Mouse (Mus musculus) hindbrain, embryonic 11.5 days (tissue): ENCODE measurements around the gene Ly6g5c. TPM values are rescaled to one million over a fixed set of nuclear protein-coding genes. Genes with fewer than 3 reads are reported as not detected.

Experiments used
- ATAC-seq: fragments of 200-750 bp; cut with Nextera tagmentation; 2 replicates; pipeline ENCODE4 v1.8.0; 2017; ENCODE audit warnings: mild to moderate bottlenecking, moderate TSS enrichment, moderate library complexity; ENCODE audit not compliant: low FRiP score
- DNase-seq: peaks from one replicate; pipeline ENCODE4 v3.0.0-alpha.2; 2015; ENCODE audit warnings: low spot score
- H3K27ac ChIP-seq: fragments of 300-500 bp; sonication (generic); 2 replicates; pipeline ENCODE4 v1.5.1; 2014; ENCODE audit warnings: mild to moderate bottlenecking, low read depth, low read length
- H3K27me3 ChIP-seq: fragments of 300-500 bp; sonication (generic); 2 replicates; pipeline ENCODE4 v1.6.1; 2014; ENCODE audit warnings: mild to moderate bottlenecking, low read length, moderate library complexity, mixed read lengths; ENCODE audit not compliant: control insufficient read depth, insufficient read depth
- H3K36me3 ChIP-seq: fragments of 300-500 bp; sonication (generic); 2 replicates; pipeline ENCODE4 v1.6.1; 2014; ENCODE audit warnings: mild to moderate bottlenecking, low read length, moderate library complexity, mixed read lengths; ENCODE audit not compliant: control insufficient read depth, insufficient read depth
- H3K4me1 ChIP-seq: fragments of 300-500 bp; sonication (generic); replicated peaks from 2 replicates; pipeline ENCODE4 v1.6.1; 2014; ENCODE audit warnings: low read length, mixed read lengths; ENCODE audit not compliant: control insufficient read depth, insufficient read depth
- H3K4me2 ChIP-seq: fragments of 300-500 bp; sonication (generic); replicated peaks from 2 replicates; pipeline ENCODE4 v1.6.1; 2014; ENCODE audit warnings: mild to moderate bottlenecking, low read depth, low read length
- H3K4me3 ChIP-seq: fragments of 300-500 bp; sonication (generic); 2 replicates; pipeline ENCODE4 v1.5.1; 2014; ENCODE audit warnings: low read depth, low read length
- H3K9ac ChIP-seq: fragments of 300-500 bp; sonication (generic); 2 replicates; pipeline ENCODE4 v1.6.1; 2014; ENCODE audit warnings: low read depth, low read length
- H3K9me3 ChIP-seq: fragments of 300-500 bp; sonication (generic); 2 replicates; pipeline ENCODE4 v1.6.1; 2016; ENCODE audit warnings: low read length; ENCODE audit not compliant: control insufficient read depth
- WGBS: fragments of 180-500 bp; shearing (Covaris S2); extraction: QIAGEN DNeasy Blood & Tissue Kit; methylation state at CpG from one replicate; pipeline ENCODE4 v1.1.7; 2014; 5-methylcytosine and 5-hydroxymethylcytosine counted together
- polyA plus RNA-seq: library from polyadenylated mRNA; unstranded; fragments of >200 nt; fragmentation: Nextera tagmentation; extraction: Ambion mirVana; gene quantifications from 2 replicates; pipeline ENCODE4 v1.2.1, GENCODE M21; 2014

Gene Ly6g5c
- polyA plus RNA-seq, 1 experiment from 2014 or later, result not detected

- WGBS, result 96% methylated on average over 4 of the region's 4 CpGs
- Histone ChIP-seq H3K9me3 (no peaks in the 10 kb centered on the region), H3K27me3 (no peaks in the 10 kb centered on the region), H3K4me2 (no peak overlapping the region), H3K9ac (no peak overlapping the region), H3K4me1 (no peaks in the 10 kb centered on the region), H3K27ac (no peak overlapping the region), H3K4me3 (no peak overlapping the region), H3K36me3 (peaks cover 61% of the 10 kb centered on the region)
- no peak for DNase-seq
- ATAC-seq, result no peak
Measured at GRCm38 (mm10) chr17:35152121-35152520, 44.0 kb downstream of the Ly6g5c start.

- ATAC-seq, result no peak
- Histone ChIP-seq H3K4me1 (no peaks in the 10 kb centered on the region), H3K4me3 (no peak overlapping the region), H3K27me3 (no peaks in the 10 kb centered on the region), H3K9ac (no peak overlapping the region), H3K36me3 (peaks cover 69% of the 10 kb centered on the region), H3K27ac (no peak overlapping the region), H3K4me2 (no peak overlapping the region), H3K9me3 (no peaks in the 10 kb centered on the region)
- WGBS, result 92% methylated on average over 9 of the region's 9 CpGs
- DNase-seq, result no peak
Measured at GRCm38 (mm10) chr17:35153077-35153476, 45.0 kb downstream of the Ly6g5c start.

GRCm38 (mm10) chr17:35153931-35154330 is 45.9 kb downstream of the Ly6g5c start:
- Histone ChIP-seq H3K9me3 (no peaks in the 10 kb centered on the region), H3K4me1 (no peaks in the 10 kb centered on the region), H3K27me3 (no peaks in the 10 kb centered on the region), H3K4me3 (no peak overlapping the region), H3K9ac (no peak overlapping the region), H3K27ac (no peak overlapping the region), H3K4me2 (no peak overlapping the region), H3K36me3 (peaks cover 74% of the 10 kb centered on the region)
- ATAC-seq (no peak), DNase-seq (no peak)
- WGBS, result 80% methylated on average over 4 of the region's 4 CpGs

GRCm38 (mm10) chr17:35154616-35155015 is 46.5 kb downstream of the Ly6g5c start:
- Histone ChIP-seq H3K9me3 (no peaks in the 10 kb centered on the region), H3K27ac (no peak overlapping the region), H3K4me2 (no peak overlapping the region), H3K4me3 (no peak overlapping the region), H3K9ac (no peak overlapping the region), H3K4me1 (no peaks in the 10 kb centered on the region), H3K27me3 (no peaks in the 10 kb centered on the region), H3K36me3 (peaks cover 75% of the 10 kb centered on the region)
- ATAC-seq (no peak), DNase-seq (no peak)
- 83% methylated on average over 7 of the region's 7 CpGs for WGBS

- no peak overlapping the region for H3K9ac ChIP-seq
- no peak overlapping the region for H3K4me2 ChIP-seq
Measured at GRCm38 (mm10) chr17:35155451-35155850, 47.4 kb downstream of the Ly6g5c start.

GRCm38 (mm10) chr17:35156461-35157200 is 48.6 kb downstream of the Ly6g5c start:
- no peak overlapping the region for H3K4me2 ChIP-seq
- H3K4me3 ChIP-seq, result no peak overlapping the region
- WGBS, result 92% methylated on average over 33 of the region's 33 CpGs
- H3K27ac ChIP-seq, result no peak overlapping the region
- ATAC-seq (no peak), DNase-seq (no peak)
- H3K9me3 ChIP-seq, result no peaks in the 10 kb centered on the region
- H3K36me3 ChIP-seq, result peaks cover 76% of the 10 kb centered on the region
- H3K27me3 ChIP-seq, result no peaks in the 10 kb centered on the region
- no peaks in the 10 kb centered on the region for H3K4me1 ChIP-seq
- no peak overlapping the region for H3K9ac ChIP-seq

More at GRCm38 (mm10) chr17:35155451-35155850, 47.4 kb downstream of the Ly6g5c start:
- Histone ChIP-seq H3K4me3 (no peak overlapping the region), H3K27me3 (no peaks in the 10 kb centered on the region), H3K27ac (no peak overlapping the region), H3K36me3 (peaks cover 73% of the 10 kb centered on the region), H3K4me1 (no peaks in the 10 kb centered on the region), H3K9me3 (no peaks in the 10 kb centered on the region)
- WGBS, result 92% methylated on average over 12 of the region's 12 CpGs
- DNase-seq (no peak), ATAC-seq (no peak)

GRCm38 (mm10) chr17:35157254-35157653 is 49.2 kb downstream of the Ly6g5c start:
- ATAC-seq (no peak), DNase-seq (no peak)
- Histone ChIP-seq H3K9me3 (no peaks in the 10 kb centered on the region), H3K27me3 (no peaks in the 10 kb centered on the region), H3K4me3 (no peak overlapping the region), H3K9ac (no peak overlapping the region), H3K4me2 (no peak overlapping the region), H3K27ac (no peak overlapping the region), H3K36me3 (peaks cover 78% of the 10 kb centered on the region), H3K4me1 (no peaks in the 10 kb centered on the region)
- WGBS, result 95% methylated on average over 8 of the region's 8 CpGs

- H3K4me2 ChIP-seq, result no peak overlapping the region
- ATAC-seq (no peak), DNase-seq (no peak)
- H3K9me3 ChIP-seq, result no peaks in the 10 kb centered on the region
- peaks cover 2% of the 10 kb centered on the region; the same call in 1 of the 2 replicates for H3K4me1 ChIP-seq
- 90% methylated on average over 8 of the region's 8 CpGs for WGBS
- no peak overlapping the region for H3K4me3 ChIP-seq
- peaks cover 78% of the 10 kb centered on the region for H3K36me3 ChIP-seq
- no peak overlapping the region for H3K9ac ChIP-seq
- no peaks in the 10 kb centered on the region for H3K27me3 ChIP-seq
- no peak overlapping the region for H3K27ac ChIP-seq
Measured at GRCm38 (mm10) chr17:35157661-35158175, 49.6 kb downstream of the Ly6g5c start.
